Mouse (Mus musculus) megakaryocyte, embryonic 14.5 days (primary cell): Measurements from ENCODE around the gene Ppp1r8.

Experiments used
- FLI1 ChIP-seq: IDR thresholded peaks from 2 replicates; pipeline ENCODE4 v1.6.1; 2012; ENCODE audit warnings: low read length, inconsistent platforms, mixed read lengths
- GATA1 ChIP-seq: IDR thresholded peaks from 3 replicates; pipeline ENCODE4 v1.6.1; 2012; ENCODE audit warnings: mixed read lengths, low read length, inconsistent platforms, borderline replicate concordance

- no peak for TF ChIP-seq GATA1
- TF ChIP-seq FLI1, result no peak
These were observed 1.5 kb downstream of the Ppp1r8 start for GRCm38 (mm10) chr4:132841493-132841892.
